Mouse (Mus musculus): ENCODE results near the gene Rps8.

Gene Rps8

DNA sequence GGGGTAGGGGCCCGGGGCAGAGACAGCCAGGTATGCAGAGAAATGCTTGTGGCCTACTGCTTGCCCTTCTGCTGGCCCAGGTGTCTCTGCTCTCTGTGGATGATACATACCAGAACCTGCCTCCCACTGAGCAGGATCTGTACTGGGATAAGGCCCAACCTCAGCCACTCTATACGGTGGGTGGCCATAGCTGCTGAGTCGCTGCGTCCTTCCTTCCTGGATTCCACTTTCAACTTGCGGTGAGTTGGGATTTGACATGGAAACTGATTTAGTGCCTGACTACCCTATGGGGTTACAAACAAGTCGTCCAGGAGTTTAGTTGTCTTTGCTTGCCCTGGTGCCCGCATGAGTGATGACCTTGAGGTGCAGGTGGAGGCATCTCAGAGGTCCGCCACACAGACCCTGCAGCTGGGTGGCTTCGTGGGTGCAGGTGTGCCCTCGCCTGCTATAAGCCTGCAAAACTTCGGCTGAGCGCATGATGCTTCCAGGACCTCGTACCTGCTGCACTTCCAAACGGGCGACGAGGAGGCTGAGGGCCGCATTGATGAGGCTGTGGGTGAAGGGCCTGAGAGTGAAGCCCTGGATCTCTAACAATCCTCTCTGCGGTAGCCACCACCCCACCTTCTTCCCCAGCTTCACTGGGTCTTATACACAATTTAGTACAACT is 7.9 kb downstream of the Rps8 start:
- no peak for DNase-seq

DNA sequence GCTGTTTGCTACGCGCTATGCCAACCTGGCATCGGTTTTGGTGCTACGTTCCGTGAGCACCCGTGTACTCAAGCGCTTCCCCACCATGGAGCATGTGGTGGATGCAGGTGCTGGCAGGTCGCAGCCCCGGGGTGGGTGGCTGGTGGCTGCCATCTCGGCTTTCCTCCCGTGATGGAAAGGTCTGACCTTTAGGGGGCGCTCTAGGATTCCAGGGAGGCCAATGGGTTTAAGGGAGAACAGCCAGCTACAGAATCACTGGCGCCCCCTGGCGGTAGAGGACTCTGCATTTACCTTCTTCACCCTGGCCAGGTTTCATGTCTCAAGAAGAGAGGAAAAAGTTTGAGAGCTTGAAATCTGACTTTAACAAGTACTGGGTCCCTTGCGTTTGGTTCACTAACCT is 9.9 kb downstream of the Rps8 start:
- DNase-seq, result peak; percentile 84 to 95

DNA sequence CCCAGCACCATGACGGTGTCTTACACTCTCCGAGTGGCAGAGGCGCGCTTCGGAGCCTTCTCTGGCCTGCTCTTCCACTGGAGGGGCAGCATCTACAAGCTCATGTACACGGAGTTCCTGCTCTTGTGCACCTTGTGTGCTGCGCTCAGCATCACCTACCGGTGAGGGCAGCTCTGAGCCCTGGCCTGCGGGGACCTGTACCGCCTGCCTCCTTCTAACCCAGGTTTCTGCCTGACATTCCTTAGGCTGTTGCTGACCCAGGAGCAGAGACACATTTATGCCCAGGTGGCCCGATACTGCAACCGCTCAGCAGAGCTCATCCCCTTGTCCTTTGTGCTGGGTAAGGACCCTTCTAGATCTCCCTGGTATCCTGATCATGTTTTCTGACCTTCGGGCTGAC is 10.8 kb downstream of the Rps8 start:
- DNase-seq, result no peak

DNA sequence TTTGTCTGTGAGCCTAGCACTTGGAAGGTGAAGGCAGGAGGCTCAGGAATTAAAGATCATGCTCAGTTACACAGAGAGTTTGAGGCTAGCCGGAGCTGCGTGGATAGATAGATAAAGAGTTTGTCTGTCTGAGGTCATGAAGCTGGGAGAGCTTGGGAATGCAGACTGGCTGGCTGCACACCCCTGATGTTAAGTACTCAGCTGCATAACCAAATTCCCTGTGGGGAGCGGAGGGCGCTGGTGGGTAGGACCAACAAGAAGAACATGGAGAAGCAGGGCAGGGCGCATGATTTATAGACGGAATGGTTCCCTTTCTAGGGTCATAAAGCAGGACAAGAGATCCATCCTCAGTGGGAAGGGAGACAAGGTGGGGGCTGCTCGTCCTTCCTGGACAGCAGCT is 13.0 kb downstream of the Rps8 start:
- DNase-seq, result no peak

DNA sequence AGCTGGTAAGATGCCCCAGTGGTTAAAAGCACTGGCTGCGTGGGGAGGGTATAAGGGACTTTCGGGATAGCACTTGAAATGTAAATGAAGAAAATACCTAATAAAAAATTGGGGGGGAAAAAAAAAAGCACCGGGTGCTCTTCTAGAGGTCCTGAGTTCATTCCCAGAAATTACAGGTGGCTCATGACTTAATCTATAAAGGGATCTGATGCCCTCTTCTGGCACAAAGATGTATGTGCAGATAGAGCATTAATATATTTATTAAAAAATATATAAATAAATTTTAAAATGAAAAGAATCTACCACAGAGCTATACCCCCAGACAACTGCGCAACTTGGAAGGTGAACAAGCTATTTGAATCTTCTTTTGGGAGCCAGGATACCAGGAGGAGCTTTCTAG is 15.4 kb downstream of the Rps8 start:
- no peak for DNase-seq

DNA sequence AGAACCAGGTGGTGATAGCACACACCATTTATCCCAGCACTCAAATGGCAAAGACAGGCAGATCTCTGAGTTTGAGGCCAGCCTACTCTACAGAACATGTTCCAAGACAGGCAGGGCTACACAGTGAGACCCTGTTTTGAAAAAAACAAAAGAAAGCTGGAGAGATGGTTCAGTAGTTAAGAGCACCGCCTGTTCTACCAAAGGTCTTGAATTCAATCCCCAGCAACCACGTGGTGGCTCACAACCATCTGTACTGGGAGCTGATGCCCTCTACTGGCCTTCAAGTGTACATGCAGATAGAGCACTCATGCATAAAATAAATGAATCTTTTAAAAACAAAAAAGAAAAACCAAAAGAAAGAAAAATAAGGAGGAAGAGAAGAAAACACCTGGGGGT is 16.8 kb downstream of the Rps8 start:
- DNase-seq, result peak in 1 of 2 experiments; percentile 40

DNA sequence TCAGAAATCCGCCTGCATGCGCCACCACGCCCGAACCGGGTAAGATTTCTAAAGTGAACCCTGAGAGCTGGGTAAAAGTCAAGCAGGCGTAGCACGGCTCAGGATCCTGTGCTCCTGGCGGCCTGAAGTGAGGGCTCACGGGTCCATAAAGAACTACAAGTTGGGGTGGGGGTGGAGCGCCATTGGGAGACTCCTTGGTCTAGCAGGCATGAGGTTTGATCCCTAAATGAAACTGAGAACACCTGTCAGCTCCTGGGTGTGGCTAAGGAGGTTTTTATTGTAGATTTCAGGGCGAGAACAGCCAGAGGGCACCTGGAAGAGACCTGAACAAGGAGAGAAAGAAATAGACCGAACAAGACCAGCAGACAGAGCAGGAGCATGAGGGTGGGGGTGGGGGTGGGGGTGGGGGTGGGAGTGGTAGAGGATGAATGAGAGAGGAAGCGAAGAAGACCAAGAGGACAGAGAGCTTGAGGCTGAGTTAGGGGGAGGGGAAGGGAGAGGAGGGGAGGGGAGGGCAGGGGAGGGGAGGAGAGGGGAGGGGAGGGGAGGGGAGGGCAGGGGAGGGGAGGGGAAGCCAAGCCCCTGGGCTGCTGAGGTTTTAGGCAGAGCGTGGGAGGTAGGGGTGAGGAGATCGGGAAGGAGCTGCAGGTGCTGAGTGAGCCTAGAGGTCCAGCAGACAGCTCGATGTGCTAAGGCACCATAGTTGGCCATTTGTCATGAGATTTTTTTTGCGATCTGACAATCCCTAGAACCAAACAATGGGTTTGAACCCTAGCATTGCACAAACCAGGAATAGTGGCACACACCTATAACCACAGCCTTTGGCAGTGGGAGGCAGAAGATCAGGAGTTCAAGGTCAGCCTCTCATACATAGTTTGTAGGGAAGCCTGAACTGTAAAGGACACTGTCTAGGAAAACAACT is 17.5 kb downstream of the Rps8 start:
- DNase-seq, result no peak

DNA sequence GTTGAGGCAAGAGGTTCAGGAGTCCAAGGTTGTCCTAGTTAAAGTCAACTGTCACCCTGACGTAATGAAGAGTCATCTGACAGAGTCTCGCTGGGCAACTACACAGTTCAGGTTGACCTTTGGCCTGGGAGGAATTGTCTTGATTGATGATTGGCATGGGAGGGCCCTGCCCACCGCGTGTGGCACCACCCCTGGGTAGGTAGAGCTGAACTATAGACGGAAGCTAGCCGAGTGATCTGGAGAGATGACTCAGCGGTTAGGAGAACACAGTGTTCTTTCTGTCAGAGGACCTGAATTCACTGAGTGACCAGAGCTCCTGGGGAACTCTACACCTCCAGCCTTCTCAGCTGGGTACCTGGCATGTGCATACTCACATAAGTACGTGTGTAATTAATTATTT is 20.0 kb downstream of the Rps8 start:
- DNase-seq, result no peak

DNA sequence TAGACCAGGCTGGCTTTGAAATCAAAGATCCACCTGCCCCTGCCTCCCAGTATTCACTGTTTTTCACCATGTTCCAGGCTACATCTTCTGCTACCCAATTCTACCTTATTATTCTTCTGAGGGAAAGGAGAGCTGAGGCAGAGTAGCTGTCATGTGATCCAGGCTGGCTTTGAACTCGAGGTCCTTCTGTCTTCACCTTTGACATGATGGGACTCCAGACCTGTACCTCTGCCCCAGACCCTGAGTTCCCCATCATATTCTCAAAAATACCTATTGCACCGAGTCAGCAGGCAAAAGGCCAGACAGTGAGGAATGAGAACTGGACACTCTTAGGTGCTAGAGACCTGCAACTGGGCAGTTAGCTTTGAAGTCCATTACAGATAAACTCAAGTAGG is 21.4 kb downstream of the Rps8 start:
- DNase-seq, result no peak

DNA sequence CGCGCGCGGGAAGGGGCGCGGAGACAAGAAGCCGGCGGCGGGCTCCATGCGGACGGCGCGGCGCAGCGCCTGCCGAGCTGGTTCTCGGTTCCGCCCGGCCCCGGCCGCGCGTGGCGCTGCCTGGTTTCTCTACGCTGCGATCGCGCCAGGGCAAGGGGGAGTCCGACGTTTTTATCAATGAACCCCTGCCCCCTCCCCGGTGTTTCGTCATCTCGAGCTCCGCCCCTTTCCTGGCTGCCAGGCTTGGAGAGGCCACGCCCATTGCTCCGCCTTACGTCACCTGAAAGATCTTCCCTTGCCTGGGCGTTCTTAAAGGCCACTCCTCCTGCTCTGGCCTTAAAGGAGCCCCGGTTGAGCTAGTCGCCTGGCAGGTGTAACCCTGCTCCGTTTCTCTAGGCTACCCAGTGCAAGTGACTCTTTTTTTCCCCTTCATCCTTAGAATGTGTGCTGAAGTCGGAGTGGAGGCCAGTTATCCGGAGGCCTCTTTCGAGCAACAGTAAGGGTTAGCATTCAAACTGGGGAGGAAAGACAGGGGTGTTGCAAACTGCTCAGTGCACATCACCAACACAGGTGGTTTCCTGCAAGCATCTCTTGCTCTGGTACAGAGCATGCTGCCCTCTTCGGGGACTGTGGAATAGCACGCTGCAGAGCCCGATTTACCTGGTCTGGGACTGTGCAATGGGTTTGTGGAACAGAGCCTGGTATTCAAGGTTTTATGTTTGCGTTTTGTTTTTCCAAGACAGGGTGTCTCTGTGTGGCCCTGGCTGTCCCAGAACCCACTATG is 22.0 kb downstream of the Rps8 start, which contains the start of gene Plk3:
TSS of gene Plk3 (minus strand) at position 147 of the 784 bp plus-strand sequence.
- peak; percentile 99 for DNase-seq

DNA sequence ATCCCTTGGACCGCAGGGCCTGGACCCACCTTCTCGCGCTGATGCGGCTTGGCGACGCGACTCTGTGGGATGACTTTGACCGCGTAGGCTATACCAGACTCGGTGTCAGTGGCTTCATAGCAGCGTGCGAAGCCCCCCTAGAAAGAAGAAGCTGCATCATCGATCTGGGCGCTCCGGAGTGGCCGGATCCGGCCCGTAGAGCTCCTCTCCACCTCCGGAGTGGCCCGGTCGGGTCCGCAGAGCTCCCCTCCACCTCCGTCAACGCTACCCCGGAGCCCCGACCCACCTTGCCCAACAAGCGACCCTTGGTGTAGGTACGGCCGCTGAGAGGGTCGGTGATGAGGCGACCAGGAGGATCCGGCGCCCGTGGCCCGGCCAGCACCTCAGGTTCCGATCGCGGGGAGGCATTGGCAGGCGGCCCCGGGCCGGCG is 22.7 kb downstream of the Rps8 start:
- no peak for DNase-seq

DNA sequence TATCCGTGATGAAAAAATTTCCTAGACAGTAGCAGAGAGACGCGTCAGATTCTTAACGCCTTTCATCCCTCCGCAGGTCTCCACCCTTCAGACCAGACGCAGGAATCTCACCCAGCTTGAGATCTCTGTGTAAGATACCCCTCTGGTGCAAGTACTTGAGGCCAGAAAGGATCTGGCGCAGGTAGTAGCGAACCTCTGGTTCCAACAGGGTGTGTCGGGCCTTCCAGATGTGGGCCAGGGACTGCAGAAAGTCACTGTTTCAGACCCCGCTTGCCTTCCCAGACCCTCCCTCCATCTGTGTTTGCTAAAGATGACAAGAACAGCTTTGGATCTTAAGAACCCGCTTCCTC is 23.3 kb downstream of the Rps8 start:
- no peak for DNase-seq

DNA sequence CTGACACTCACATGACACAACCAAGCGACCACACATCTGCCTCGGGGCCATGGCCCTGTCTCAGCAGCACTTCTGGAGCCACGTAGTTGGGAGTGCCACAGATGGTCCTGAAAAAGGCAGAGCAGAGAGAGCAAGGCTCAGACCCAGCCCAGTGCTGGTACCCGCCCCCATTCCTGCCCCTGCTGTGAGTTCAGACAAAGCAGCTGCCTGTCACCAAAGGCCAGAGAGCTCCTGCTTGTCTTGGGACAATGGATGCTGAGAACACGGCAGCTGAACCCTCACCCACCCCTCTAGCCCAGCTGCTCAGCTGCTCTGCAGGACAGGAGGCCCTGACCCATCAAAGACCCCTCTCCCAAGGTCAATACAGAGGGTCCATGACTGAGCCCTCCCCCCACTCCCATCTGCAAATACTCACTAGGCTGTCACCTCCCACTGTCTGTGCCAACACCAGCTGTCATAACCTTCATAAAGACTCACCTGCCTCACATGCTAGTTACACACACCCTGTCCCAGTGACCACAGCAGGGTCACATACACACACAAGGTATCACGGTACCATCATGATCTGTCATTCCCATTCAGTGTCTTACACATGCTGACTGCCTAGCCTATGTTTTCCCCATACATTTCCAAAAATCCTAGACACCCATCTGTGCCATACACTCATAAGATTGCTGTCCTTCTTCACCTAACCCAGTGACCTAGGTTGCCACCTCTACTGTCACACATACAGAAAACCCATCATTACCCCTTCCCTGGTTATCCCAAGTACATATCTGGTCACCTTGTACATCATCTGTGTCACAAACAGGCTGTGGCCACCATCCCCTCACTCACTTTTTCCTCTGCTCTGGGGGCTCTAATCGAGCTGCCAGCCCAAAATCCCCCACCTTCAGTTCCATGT is 23.9 kb downstream of the Rps8 start:
- peak in 1 of 2 experiments; percentile 37 for DNase-seq

DNA sequence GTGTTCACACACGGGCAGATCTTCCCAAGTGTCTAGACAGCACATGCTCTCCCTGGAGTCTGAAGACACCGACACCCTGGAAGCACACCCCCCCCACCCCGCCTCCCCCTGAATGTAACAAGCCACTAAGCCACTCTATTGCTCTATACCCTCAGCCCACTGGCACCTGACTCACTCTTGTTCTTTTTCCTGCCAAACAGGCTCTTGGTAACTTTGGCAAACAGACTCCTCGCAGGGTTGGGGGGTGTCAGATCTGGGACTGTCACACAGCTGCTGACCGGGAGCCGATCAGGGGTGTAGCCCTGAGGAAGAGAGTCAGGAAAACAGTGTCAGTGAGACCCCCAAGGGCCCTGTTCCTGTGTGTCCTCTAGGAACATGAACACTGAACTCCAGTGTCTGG is 24.8 kb downstream of the Rps8 start:
- DNase-seq, result no peak

DNA sequence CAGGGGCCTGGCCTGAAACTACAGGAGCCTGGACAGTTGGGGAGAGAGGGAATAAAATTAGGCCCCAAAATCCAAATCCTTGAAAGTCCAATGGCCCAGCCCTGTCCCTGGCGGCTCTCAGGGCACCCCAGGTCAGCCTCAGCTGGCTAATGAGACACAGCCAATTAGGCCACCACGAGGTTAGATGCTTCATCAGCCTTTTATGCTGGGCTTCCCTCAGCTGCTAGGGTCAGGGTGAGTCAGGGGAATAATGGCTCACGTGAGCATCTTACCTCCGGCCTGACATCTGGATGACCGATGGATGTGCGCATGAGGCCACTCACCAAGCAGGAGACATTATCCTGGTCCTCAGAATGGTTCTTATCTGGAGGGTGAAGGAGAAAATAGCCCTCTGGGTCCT is 25.3 kb downstream of the Rps8 start:
- no peak for DNase-seq

DNA sequence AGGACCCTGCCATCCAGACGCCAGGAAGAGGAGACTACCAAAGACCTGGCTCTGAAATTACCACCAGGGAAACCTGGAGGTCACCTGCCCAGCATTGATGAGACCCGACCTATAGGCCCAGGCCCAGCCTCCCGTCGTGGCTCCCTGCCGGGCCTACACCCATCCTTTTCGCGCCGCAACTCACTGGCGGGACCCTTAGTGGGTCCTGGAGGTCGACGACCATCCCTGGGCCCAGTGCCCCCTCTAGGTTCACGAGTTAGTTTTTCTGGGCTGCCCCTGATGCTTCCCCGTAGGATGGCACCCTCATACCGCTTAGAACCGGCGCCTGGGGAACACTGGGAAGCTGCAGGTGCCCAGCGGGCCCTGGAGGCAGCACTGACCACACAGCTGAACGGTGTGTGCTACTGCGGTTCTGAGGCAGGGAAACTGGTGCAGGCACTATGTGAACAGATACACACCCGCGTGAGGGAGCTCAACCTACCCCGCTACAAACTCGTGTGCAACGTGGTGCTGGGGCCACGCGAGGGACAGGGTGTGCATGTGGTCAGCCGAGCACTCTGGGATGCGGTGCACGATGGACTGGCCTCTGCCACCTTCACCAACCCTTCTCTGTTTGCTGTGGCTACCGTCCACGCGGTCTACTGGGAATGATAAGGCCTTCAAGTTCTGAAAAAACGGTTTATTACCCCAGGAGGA is 27.9 kb downstream of the Rps8 start:
- no peak for DNase-seq

DNA sequence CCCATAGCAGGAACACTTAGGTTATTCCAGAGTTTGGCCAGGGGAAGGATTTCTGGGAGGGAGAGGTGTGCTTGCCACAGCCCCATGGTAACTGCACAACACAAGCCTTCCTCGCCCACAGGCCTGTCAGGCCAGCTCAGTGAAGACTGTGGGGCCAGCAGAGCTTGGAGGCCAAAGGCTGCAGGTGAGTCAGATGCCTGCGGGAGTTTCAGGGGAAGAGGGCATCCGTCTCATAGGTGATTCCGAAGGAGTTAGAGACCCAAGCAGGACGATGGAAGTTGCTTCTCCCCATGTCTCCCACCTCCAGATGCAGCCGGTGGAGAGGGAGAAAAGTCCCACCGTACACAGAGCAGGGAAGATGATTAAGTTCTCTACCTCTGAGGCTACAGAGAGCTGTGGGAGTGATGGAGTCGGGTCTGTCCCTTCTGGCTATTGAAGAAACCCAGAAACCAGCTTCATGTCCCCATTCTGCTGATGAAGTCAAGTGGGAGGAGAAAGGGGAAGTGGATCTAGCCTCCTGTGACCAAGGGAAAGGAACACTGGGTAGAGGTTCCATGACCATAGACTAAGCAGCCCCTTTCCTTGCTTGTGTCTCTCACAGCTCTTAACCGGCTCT is 29.3 kb downstream of the Rps8 start, which contains the start of gene Tctex1d4:
TSS of gene Tctex1d4 (plus strand) at position 120 of the 616 bp plus-strand sequence.
- DNase-seq, result no peak

DNA sequence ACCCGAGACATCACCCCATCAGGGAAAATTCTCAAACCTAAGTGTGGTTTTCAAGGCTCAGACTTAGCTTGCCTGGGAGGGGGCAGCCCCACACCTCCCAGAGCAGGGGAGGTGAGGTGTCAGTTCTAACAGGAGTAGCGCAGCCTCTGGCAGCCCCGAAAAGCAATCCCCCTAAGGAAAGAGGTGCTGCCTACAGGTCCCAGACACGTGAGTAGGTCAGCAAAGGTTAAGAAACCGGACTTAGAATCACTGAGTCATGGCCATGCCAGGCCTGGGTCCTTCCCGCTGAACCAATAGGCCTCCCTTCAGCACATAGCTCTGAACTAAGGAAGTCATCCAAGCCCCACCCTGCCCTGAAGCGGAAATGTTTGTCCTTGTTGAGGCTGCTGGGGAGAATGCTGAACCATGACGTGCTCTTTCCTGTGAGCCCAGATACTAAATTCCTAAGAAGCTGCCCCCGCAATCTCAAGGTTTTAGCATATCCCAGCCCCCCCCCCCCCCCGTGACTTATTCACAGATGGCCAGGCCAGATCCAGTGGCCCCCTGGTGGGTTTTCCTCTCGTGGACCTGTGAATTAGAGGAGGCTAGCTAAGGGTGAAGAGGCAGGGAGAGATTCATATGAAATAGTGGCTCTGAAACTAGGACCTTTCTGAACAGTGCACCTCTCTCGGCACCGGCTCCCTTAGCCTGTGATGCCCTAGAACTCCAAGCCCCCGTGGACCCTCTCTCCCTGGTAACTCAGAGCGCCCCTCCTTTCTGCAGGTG is 30.0 kb downstream of the Rps8 start:
- DNase-seq, result peak; percentile 45 to 52

DNA sequence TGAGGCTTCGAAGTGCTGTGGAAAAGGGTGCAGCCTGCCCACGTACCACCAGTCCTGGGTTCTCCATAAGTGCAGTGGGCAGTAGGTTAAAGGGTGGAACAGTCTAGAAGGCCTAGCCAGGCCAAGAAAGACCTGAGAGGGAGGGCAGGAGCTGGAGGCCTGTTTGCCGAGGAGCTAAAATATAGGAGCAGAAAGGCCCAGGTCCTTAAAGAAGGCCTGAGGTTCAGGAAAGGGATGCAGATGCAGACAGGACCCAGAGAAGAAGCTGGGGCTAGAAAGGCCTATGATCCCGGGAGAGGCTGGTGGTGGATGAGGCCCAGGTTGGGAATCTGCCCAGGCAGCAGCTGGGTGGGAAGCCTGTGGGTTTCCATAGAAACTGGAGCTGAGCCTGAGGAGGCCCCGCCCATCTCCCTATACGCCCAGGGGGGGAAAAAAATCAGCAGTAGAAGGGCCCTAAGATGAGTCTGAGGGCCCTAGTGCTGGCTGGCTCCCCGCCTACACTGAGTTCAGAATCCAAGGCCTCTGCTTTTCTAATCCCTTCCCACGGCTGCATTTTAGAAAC is 30.6 kb downstream of the Rps8 start, which contains the start of gene Btbd19:
TSS of gene Btbd19 (minus strand) at position 378 of the 562 bp plus-strand sequence.
- peak; percentile 79 to 86 for DNase-seq
